Comparison of ENCODE assay signal across 8 mouse cellular contexts in the genomic region with DNA sequence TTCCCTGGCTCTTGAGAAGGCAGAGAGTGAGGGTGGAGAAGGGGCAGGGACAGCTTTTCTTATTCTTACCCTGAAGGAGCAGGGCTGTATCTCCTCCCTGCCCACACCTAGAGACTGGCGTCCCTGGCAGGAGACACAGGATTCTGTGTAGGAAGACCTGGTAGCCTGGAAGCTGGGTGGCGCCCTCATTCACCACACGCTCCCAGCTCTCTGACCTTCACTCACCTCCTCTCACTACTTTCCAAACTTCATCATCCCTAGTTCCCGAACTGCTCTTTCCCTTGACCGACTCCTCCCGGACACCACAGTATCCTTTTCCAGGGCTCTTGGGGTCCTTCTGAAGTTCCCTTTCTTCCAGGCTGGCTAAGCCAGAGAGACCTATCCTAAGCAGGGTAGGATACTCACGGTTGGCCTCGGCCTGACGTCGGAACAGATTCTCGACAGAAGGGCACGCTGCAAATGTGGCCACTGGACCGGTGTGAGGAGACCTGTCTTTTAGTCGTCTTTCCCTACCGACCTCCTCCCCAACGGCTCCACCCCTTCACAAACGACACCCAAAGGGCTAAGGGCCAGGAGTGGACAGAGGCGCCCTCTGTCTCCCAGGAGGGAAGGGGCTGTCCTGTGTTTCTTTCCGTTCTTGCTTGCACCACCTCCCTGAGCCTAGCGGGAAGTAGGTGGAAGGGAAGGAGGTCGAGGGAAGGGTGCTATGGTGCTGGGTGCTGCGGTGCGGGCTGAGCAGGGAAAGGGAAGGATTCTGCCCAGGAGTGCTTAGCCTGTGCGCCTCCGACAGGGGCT. TPM values are rescaled to one million over a fixed set of nuclear protein-coding genes. Genes with fewer than 3 reads are reported as not detected.
A peak's percentile ranks its signal among the peaks of the same experiment; 100 is the strongest.
DNase-seq lines count a peak whose midpoint lies in the region; ATAC-seq and TF ChIP-seq lines count a peak whose summit lies in the region.

A gene (minus strand): TSS at position 597 of the 795 bp plus-strand sequence.
A gene (plus strand): TSS at position 640 of the 795 bp plus-strand sequence.

- peaks cover 7% of the 10 kb centered on the region; the same call in 1 of the 2 replicates for H3K4me1 ChIP-seq in embryonic fibroblast, embryonic 13.5 days (ENCODE audit: control insufficient read depth, insufficient read depth, low read length)
- H3K4me1 ChIP-seq in heart, embryonic 14.5 days (ENCODE audit: control insufficient read depth in 2 of 2, insufficient read depth in 2 of 2, low read length in 2 of 2): peaks cover 14 to 20% of the 10 kb centered on the region in 2 experiments
- H3K4me1 ChIP-seq in kidney, postnatal 0 days (replicated peaks; ENCODE audit: insufficient read depth, low read length): peaks cover 16% of the 10 kb centered on the region
- H3K4me1 ChIP-seq in liver, embryonic 13.5 days (replicated peaks): peaks cover 33% of the 10 kb centered on the region

- ATAC-seq in CD4-positive, CD25-positive, alpha-beta regulatory T cell, adult 4 months: peak; percentile 13
- peak; percentile 57 for ATAC-seq in heart, embryonic 14.5 days (ENCODE audit: insufficient number of reproducible peaks, insufficient read depth, low FRiP score, low read depth)
- peak; percentile 65 for ATAC-seq in kidney, postnatal 0 days (replicated peaks; ENCODE audit: low FRiP score, low read depth)
- ATAC-seq in liver, embryonic 13.5 days (ENCODE audit: low read depth): peak; percentile 37

- peak; percentile 15; the same call in 1 of the 2 replicates for TF ChIP-seq CTCF in embryonic fibroblast, embryonic 13.5 days (IDR thresholded peaks at IDR 0.05; ENCODE audit: borderline replicate concordance, insufficient read depth, low read length)
- peak; percentile 61; the same call in 1 of the 2 replicates for TF ChIP-seq CTCF in kidney, postnatal 0 days (IDR thresholded peaks at IDR 0.05; ENCODE audit: low read depth)

- H3K36me3 ChIP-seq in heart, embryonic 14.5 days (ENCODE audit: control insufficient read depth, insufficient read depth, low read length): peaks cover 22% of the 10 kb centered on the region; the same call in 1 of the 2 replicates
- H3K36me3 ChIP-seq in kidney, postnatal 0 days (ENCODE audit: insufficient read depth, low read length): no peaks in the 10 kb centered on the region
- no peaks in the 10 kb centered on the region for H3K36me3 ChIP-seq in liver, embryonic 13.5 days

- H3K9me3 ChIP-seq in heart, embryonic 14.5 days (ENCODE audit: control insufficient read depth, low read length): no peaks in the 10 kb centered on the region
- H3K9me3 ChIP-seq in kidney, postnatal 0 days (replicated peaks; ENCODE audit: low read length): no peaks in the 10 kb centered on the region
- no peaks in the 10 kb centered on the region for H3K9me3 ChIP-seq in liver, embryonic 13.5 days (replicated peaks)

- H3K4me2 ChIP-seq in heart, embryonic 14.5 days (ENCODE audit: low read length): peak within 1 kb of the TSS; percentile 92
- H3K4me2 ChIP-seq in kidney, postnatal 0 days (ENCODE audit: low read length): peak within 1 kb of the TSS; percentile 84
- peak within 1 kb of the TSS; percentile 92 for H3K4me2 ChIP-seq in liver, embryonic 13.5 days

- WGBS in heart, embryonic 14.5 days: 2% methylated on average over 25 of the region's 25 CpGs
- WGBS in kidney, postnatal 0 days: 3% methylated on average over 25 of the region's 25 CpGs
- 3% methylated on average over 25 of the region's 25 CpGs for WGBS in liver, embryonic 13.5 days (ENCODE audit: insufficient replicate concordance)

- peak; percentile 66; the same call in 1 of the 2 replicates for TF ChIP-seq POLR2A in embryonic fibroblast, embryonic 13.5 days (IDR thresholded peaks at IDR 0.05; ENCODE audit: low read depth, low read length)

- H3K27me3 ChIP-seq in heart, embryonic 14.5 days (ENCODE audit: control insufficient read depth, insufficient read depth, low read length): no peaks in the 10 kb centered on the region
- no peaks in the 10 kb centered on the region for H3K27me3 ChIP-seq in kidney, postnatal 0 days (ENCODE audit: insufficient read depth, low read length)
- peaks cover 8% of the 10 kb centered on the region; the same call in 1 of the 2 replicates for H3K27me3 ChIP-seq in liver, embryonic 13.5 days

- H3K27ac ChIP-seq in embryonic fibroblast, embryonic 13.5 days (ENCODE audit: insufficient read depth, low read length): no peak within 1 kb of the TSS
- H3K27ac ChIP-seq in heart, embryonic 14.5 days (replicated peaks in 1 of 2; ENCODE audit: control insufficient read depth in 1 of 2, insufficient read depth in 1 of 2, low read depth in 2 of 2, low read length in 2 of 2): peak within 1 kb of the TSS; percentile 77 to 87
- peak within 1 kb of the TSS; percentile 81 for H3K27ac ChIP-seq in kidney, postnatal 0 days
- H3K27ac ChIP-seq in liver, embryonic 13.5 days: 0 out of 2 replicates have a peak within 1 kb of the TSS, but pooled peaks have one; percentile 11

- peak within 1 kb of the TSS; percentile 79 for H3K9ac ChIP-seq in heart, embryonic 14.5 days (ENCODE audit: low read length)
- H3K9ac ChIP-seq in kidney, postnatal 0 days (ENCODE audit: low read depth, low read length): peak within 1 kb of the TSS; percentile 58
- H3K9ac ChIP-seq in liver, embryonic 13.5 days: peak within 1 kb of the TSS; percentile 70

- peak; percentile 86 to 94 for DNase-seq in adrenal gland, adult (ENCODE audit: inconsistent age in 2 of 2, low spot score in 1 of 2)
- peak; percentile 82 for DNase-seq in kidney, postnatal 0 days (ENCODE audit: low spot score)
- DNase-seq in liver, embryonic 13.5 days: peak; percentile 47
- peak; percentile 48 for DNase-seq in neural tube, embryonic 10.5 days (ENCODE audit: extremely low spot score, low spot score)
- peak; percentile 60 for DNase-seq in urinary bladder, adult 2 months (ENCODE audit: low spot score)

- peak within 1 kb of the TSS; percentile 33 for H3K4me3 ChIP-seq in embryonic fibroblast, embryonic 13.5 days (ENCODE audit: insufficient read depth, low read length)
- H3K4me3 ChIP-seq in heart, embryonic 14.5 days (ENCODE audit: control insufficient read depth in 1 of 2, insufficient read depth in 1 of 2, low read depth in 1 of 2, low read length in 2 of 2): peak within 1 kb of the TSS; percentile 53 to 55
- H3K4me3 ChIP-seq in kidney, postnatal 0 days (replicated peaks; ENCODE audit: low read depth, low read length): peak within 1 kb of the TSS; percentile 46
- peak within 1 kb of the TSS; percentile 64 for H3K4me3 ChIP-seq in liver, embryonic 13.5 days (replicated peaks)

RNA-seq across cellular contexts. Expression of the first gene that starts in this region (rescaled TPM):
- 1 to 10 TPM; 3.3 to 4.9 TPM for polyA plus RNA-seq in CD4-positive, CD25-positive, alpha-beta regulatory T cell, adult 4 months (2017; shearing (Covaris generic))
- polyA plus RNA-seq in embryonic fibroblast, embryonic 13.5 days (2011; ENCODE audit: insufficient read length, low read depth, missing spikeins): 27.6 and 37.9 TPM in 2 replicates
- 319 and 338 TPM in 2 replicates for polyA plus RNA-seq in heart, embryonic 14.5 days (2014; fragmentation: Nextera tagmentation; extraction: Ambion mirVana)
- polyA plus RNA-seq in kidney, postnatal 0 days (2015; fragmentation: Nextera tagmentation; extraction: Ambion mirVana): 336 and 353 TPM in 2 replicates
- polyA plus RNA-seq in liver, embryonic 13.5 days (2015; fragmentation: Nextera tagmentation; extraction: Ambion mirVana): 14.7 and 16.0 TPM in 2 replicates
- polyA plus RNA-seq in urinary bladder, adult 2 months (2012; rRNA removed): 592 and 865 TPM in 2 replicates

RNA-seq across cellular contexts. Expression of the second gene that starts in this region (rescaled TPM):
- 100 to 1,000 TPM; 157 to 222 TPM for polyA plus RNA-seq in CD4-positive, CD25-positive, alpha-beta regulatory T cell, adult 4 months (2017; shearing (Covaris generic))
- polyA plus RNA-seq in embryonic fibroblast, embryonic 13.5 days (2011; ENCODE audit: insufficient read length, low read depth, missing spikeins): 38.7 and 60.4 TPM in 2 replicates
- polyA plus RNA-seq in heart, embryonic 14.5 days (2014; fragmentation: Nextera tagmentation; extraction: Ambion mirVana): 86.9 and 99.9 TPM in 2 replicates
- polyA plus RNA-seq in kidney, postnatal 0 days (2015; fragmentation: Nextera tagmentation; extraction: Ambion mirVana): 72.2 and 78.5 TPM in 2 replicates
- polyA plus RNA-seq in liver, embryonic 13.5 days (2015; fragmentation: Nextera tagmentation; extraction: Ambion mirVana): 19.8 and 20.6 TPM in 2 replicates
- 86.1 and 86.3 TPM in 2 replicates for polyA plus RNA-seq in urinary bladder, adult 2 months (2012; rRNA removed)

Comparison
In these comparisons a context has a peak if more than half of its experiments do, and no peak if none do; other contexts are left out.
1. ATAC-seq: peak in every context shown above with its lines; median percentile 65 in kidney, postnatal 0 days; 57 in heart, embryonic 14.5 days; 37 in liver, embryonic 13.5 days; 13 in CD4-positive, CD25-positive, alpha-beta regulatory T cell, adult 4 months.